Mouse (Mus musculus): ENCODE results near the gene Slc32a1.

DNA sequence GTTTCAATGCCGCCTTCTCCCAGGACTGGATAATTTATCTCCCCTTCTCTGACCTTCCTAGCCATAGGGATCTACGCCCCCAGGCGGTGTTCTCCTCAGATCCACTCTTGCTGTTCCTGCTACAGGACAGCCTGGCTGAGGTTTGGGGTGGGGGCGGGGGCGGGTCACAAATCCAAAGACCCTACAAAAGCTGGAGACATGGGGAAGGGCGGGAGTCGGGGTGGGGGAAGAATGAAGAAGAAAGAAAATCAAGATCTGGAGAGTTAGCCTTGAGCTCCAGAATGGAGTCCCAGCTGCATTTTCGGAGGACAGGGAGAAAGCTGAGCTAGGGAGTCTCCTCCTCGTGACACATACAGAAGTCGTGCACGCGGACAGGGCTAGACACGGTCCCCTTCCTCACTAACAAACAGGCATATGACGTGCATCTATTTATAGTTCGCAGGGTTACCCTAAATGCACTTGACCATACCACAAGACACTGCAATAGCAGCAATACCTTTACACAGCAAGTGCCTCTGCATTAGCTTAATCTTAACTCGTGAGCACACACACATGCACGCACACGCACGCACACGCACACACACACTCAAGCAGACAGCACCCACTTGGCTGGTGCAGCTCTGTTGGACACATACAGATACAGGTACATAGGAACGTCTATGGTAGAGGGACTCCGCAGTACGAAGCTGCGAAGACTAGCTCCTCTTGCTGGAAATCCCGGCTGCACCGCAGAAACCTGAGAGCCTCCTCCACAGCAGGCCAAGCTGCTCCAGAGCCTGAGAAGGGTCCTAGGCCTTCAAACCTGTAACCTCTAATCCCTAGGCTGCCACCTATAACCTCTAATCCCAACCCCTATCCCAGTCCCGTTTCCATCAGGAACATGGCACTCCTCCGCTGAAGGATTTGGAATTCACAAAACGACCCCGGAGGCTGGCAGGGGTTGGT lies 1.4 kb downstream of the Slc32a1 start:
- TF ChIP-seq CTCF (IDR thresholded peaks at IDR 0.05; ENCODE audit: low read depth): no peak
- TF ChIP-seq EP300 (IDR thresholded peaks at IDR 0.05; ENCODE audit: low read depth): no peak
